Mouse (Mus musculus): ENCODE data around the gene Rps19bp1.

- TF ChIP-seq POLR2A (IDR thresholded peaks at IDR 0.05; ENCODE audit: borderline replicate concordance, low read depth, low read length), result no peak
- no peak for TF ChIP-seq CTCF (IDR thresholded peaks at IDR 0.05; ENCODE audit: low read depth, low read length)
Measured at GRCm38 (mm10) chr15:80297146-80297545, 33.0 kb upstream of the Rps19bp1 start.

All from bone marrow macrophage, adult 2 months (primary cell).